Mouse (Mus musculus): ENCODE results near the gene Ncapg. TPM values are rescaled to one million over a fixed set of nuclear protein-coding genes. Genes with fewer than 3 reads are reported as not detected.

The Ncapg gene
- polyA plus RNA-seq, 2 experiments: 29.2 to 40.6 TPM

- Histone ChIP-seq H3K9ac (ENCODE audit: low read depth, low read length, severe bottlenecking) (no peak overlapping the region), H3K4me3 (replicated peaks; ENCODE audit: low read length) (no peak overlapping the region), H3K27me3 (ENCODE audit: control insufficient read depth, insufficient read depth, low read length) (no peaks in the 10 kb centered on the region), H3K9me3 (ENCODE audit: control insufficient read depth, low read length) (no peaks in the 10 kb centered on the region), H3K36me3 (ENCODE audit: control insufficient read depth, insufficient read depth, low read length) (peaks cover 4% of the 10 kb centered on the region), H3K4me2 (replicated peaks; ENCODE audit: low read depth, low read length, severe bottlenecking) (no peak overlapping the region), H3K4me1 (ENCODE audit: control insufficient read depth, insufficient read depth, low read length) (no peaks in the 10 kb centered on the region), H3K27ac (replicated peaks; ENCODE audit: low read depth, low read length) (no peak overlapping the region)
- 80% methylated on average over 2 of the region's 2 CpGs for WGBS
- ATAC-seq (ENCODE audit: low FRiP score, low read depth) (no peak), DNase-seq (ENCODE audit: low spot score) (no peak)
- no peak for TF ChIP-seq POLR2A (IDR thresholded peaks at IDR 0.05; ENCODE audit: borderline replicate concordance, extremely low read depth, insufficient read depth, insufficient read length)
Measured at GRCm38 (mm10) chr5:45733751-45734150, 64.0 kb downstream of the Ncapg start.

GRCm38 (mm10) chr5:45737911-45738310, 68.2 kb downstream of the Ncapg start:
- Histone ChIP-seq H3K27me3 (ENCODE audit: control insufficient read depth, insufficient read depth, low read length) (no peaks in the 10 kb centered on the region), H3K4me3 (replicated peaks; ENCODE audit: low read length) (no peak overlapping the region), H3K9ac (ENCODE audit: low read depth, low read length, severe bottlenecking) (no peak overlapping the region), H3K27ac (replicated peaks; ENCODE audit: low read depth, low read length) (no peak overlapping the region), H3K4me1 (ENCODE audit: control insufficient read depth, insufficient read depth, low read length) (no peaks in the 10 kb centered on the region), H3K36me3 (ENCODE audit: control insufficient read depth, insufficient read depth, low read length) (peaks cover 4% of the 10 kb centered on the region), H3K4me2 (replicated peaks; ENCODE audit: low read depth, low read length, severe bottlenecking) (no peak overlapping the region), H3K9me3 (ENCODE audit: control insufficient read depth, low read length) (no peaks in the 10 kb centered on the region)
- TF ChIP-seq POLR2A (IDR thresholded peaks at IDR 0.05; ENCODE audit: borderline replicate concordance, extremely low read depth, insufficient read depth, insufficient read length): no peak
- 91% methylated on average over 1 of the region's 1 CpGs for WGBS
- no peak for DNase-seq (ENCODE audit: low spot score)
- ATAC-seq (ENCODE audit: low FRiP score, low read depth): no peak

Other genes starting within 250 kb of the Ncapg start
- gene Qdpr, start 219.7 kb upstream of the Ncapg start, polyA plus RNA-seq (2012; rRNA removed): 60.0 and 64.5 TPM in 2 replicates
- gene Qdpr, start 219.7 kb upstream of the Ncapg start, polyA plus RNA-seq (2014; fragmentation: Nextera tagmentation; extraction: Ambion mirVana): 92.9 and 96.1 TPM in 2 replicates
- gene Clrn2, start 216.2 kb upstream of the Ncapg start, polyA plus RNA-seq (2012; rRNA removed): not detected in 2 replicates
- not detected in 2 replicates for gene Clrn2, start 216.2 kb upstream of the Ncapg start, polyA plus RNA-seq (2014; fragmentation: Nextera tagmentation; extraction: Ambion mirVana)
- gene Lap3, start 176.5 kb upstream of the Ncapg start, polyA plus RNA-seq (2012; rRNA removed): 35.9 and 49.2 TPM in 2 replicates
- 68.6 and 70.9 TPM in 2 replicates for gene Lap3, start 176.5 kb upstream of the Ncapg start, polyA plus RNA-seq (2014; fragmentation: Nextera tagmentation; extraction: Ambion mirVana)
- 102 and 125 TPM in 2 replicates for gene Med28, start 149.7 kb upstream of the Ncapg start, polyA plus RNA-seq (2012; rRNA removed)
- 234 and 242 TPM in 2 replicates for gene Med28, start 149.7 kb upstream of the Ncapg start, polyA plus RNA-seq (2014; fragmentation: Nextera tagmentation; extraction: Ambion mirVana)
- gene Fam184b, start 30.3 kb upstream of the Ncapg start, polyA plus RNA-seq (2012; rRNA removed): 1.5 and 1.6 TPM in 2 replicates
- gene Fam184b, start 30.3 kb upstream of the Ncapg start, polyA plus RNA-seq (2014; fragmentation: Nextera tagmentation; extraction: Ambion mirVana): 2.9 and 3.1 TPM in 2 replicates
- gene Lcorl, start 187.7 kb downstream of the Ncapg start, polyA plus RNA-seq (2012; rRNA removed): 6.5 and 7.4 TPM in 2 replicates
- gene Lcorl, start 187.7 kb downstream of the Ncapg start, polyA plus RNA-seq (2014; fragmentation: Nextera tagmentation; extraction: Ambion mirVana): 21.1 and 24.1 TPM in 2 replicates